Mouse (Mus musculus) E14TG2a.4 (cell line): ENCODE results near the gene Rhbdf1.

Experiments
- CTCF ChIP-seq: conservative IDR thresholded peaks from 2 replicates; pipeline ENCODE4 v1.5.1; 2014; ENCODE audit warnings: low read length
- POU5F1 ChIP-seq: IDR thresholded peaks from 2 replicates; pipeline ENCODE4 v1.6.1; 2014; ENCODE audit warnings: low read length, borderline replicate concordance

GRCm38 (mm10) chr11:32235646-32236045 lies 13.5 kb upstream of the Rhbdf1 start:
- TF ChIP-seq CTCF = no peak
- TF ChIP-seq POU5F1 = no peak
